Mouse (Mus musculus) MEL (cell line): ENCODE measurements at regions not wholly inside any gene's neighbourhood (a gene's known extent, or its start where the extent isn't known, plus 50 kb on each side); places are given as distances from the start of the nearest gene placed in this dataset.

Experiments
- CTCF ChIP-seq, 3 experiments: IDR thresholded peaks in 2 of 3; conservative IDR thresholded peaks in 1 of 3; 2 replicates each; pipeline ENCODE4 v1.5.1; 2011 to 2012; ENCODE audit warnings: low read length in 3 of 3, low read depth in 2 of 3, mild to moderate bottlenecking in 2 of 3, improper control_type of control experiment in 1 of 3, inconsistent platforms in 1 of 3, mixed read lengths in 1 of 3, moderate library complexity in 1 of 3; ENCODE audit not compliant: control insufficient read depth in 1 of 3, insufficient read depth in 1 of 3, poor library complexity in 1 of 3, severe bottlenecking in 1 of 3
- EP300 ChIP-seq, 2 experiments: IDR thresholded peaks; 2 replicates each; pipeline ENCODE4 v1.6.1; 2011; ENCODE audit warnings: improper control_type of control experiment in 2 of 2, low read length in 2 of 2, low read depth in 1 of 2, mild to moderate bottlenecking in 1 of 2
- GATA1 ChIP-seq: IDR thresholded peaks from 2 replicates; pipeline ENCODE4 v1.6.1; 2011; ENCODE audit warnings: low read depth, low read length, improper control_type of control experiment
- SIN3A ChIP-seq: IDR thresholded peaks from 2 replicates; pipeline ENCODE4 v1.6.1; 2012; ENCODE audit warnings: low read length, improper control_type of control experiment, inconsistent platforms
- ZMIZ1 ChIP-seq: IDR thresholded peaks from 2 replicates; pipeline ENCODE4 v1.6.1; 2012; ENCODE audit warnings: low read depth, mild to moderate bottlenecking, inconsistent platforms, low read length, improper control_type of control experiment, moderate library complexity

DNA sequence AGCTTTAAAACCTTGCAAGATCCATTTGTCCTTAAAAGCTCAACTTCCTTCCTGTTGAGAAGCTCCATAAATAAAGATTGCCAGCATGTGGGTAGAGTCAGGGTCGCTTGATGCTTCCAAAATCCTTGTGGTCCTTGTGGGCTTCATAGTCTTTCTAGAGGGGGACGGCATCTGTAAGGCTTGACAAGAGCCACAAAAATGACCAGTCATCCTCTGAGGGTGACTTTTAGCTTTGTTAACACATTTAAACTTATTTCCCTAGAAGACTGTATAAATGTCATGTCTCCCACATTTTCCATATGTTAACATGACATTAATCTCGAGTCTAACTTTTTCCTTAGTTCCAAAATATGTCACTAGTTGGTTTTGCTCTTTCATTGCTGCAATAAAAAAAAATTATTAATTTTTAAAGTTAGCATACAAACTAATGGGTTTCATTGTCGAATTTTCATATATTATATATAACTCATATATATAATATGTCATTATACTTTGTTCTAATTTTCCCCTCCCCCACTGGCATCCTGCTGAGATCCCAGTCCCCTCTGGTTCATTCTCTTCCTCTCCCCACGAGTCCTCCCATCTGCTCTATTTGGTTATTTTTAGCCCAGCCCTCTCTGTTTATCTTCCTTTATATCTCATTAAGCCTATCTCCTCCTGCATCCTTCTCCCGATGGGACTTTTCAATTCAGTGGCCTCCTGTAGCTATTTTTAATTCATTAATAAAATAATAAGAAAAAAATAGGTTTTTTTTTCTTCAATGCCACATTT, 199.3 kb upstream of the Cited2 start:
- TF ChIP-seq CTCF (IDR thresholded peaks at IDR 0.05 in 2 of 3, conservative IDR thresholded peaks at IDR 0.05 in 1 of 3; ENCODE audit: control insufficient read depth in 1 of 3, insufficient read depth in 1 of 3, low read depth in 2 of 3, low read length in 3 of 3, poor library complexity in 1 of 3, severe bottlenecking in 1 of 3) (no peak), ZMIZ1 (no peak), GATA1 (no peak), EP300 (IDR thresholded peaks at IDR 0.05; ENCODE audit: low read depth in 1 of 2, low read length in 2 of 2) (no peak), SIN3A (no peak)
